Mouse (Mus musculus): ENCODE results near the gene Akap5.

The Akap5 gene

DNA sequence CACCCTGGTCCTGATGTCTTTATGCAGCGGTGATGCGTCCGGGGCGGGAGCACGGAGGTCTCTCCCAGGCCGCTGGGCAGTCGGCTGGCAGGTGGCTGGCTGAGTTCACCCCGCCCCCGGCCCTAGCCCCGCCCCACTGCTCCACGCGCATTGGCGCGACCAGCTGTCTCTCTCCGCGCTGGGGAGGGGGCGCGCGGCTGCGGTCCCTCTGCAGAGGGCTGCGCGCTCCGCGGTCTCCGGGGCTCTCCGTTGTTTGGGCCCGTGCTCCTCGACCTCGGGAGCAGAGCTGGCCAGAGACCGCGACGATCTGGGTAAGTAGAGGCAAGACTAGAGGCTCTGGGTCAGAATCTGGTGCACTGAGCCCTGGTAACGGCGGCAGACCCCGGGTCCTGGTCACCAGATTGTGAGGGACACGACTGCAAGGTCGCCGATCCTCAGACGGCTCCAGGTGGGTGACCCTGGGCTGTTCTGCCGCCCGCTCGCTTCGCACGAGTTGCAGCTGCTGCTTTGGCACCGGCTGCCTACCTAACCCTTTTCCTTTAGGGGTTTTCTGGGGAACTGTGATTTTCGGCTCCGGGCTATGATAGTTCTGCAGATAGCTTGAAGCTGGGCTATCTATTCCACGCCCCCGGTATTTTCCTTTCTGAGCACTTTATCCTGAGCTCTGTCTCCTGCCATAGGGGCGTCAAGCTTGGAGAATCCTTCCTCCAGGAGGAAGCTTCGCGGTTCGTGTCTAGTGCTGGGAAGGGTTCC is at the start of gene Akap5:
Akap5 (plus strand) TSS at position 213 of the 753 bp plus-strand sequence.
- peak; percentile 70 for DNase-seq (ENCODE audit: low read depth, low spot score)

DNA sequence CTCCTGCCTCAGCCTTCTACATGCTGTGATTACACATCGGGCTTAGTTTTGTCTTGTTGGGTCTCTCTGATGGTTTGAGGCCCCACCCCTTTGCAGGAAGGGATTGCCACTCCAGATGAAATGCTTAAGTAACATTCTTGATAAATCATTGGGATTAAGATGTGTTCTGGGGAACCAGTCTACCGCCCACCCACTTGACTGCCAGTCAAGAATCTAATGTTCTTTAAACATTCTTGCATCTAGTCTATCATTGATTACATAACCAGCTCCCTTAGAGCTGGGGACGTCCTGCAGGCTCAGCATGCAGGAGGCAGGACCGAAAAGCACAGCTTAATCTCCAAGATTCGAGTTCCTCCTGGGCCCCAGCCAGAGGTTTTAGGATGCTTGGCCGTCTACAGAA is 46.5 kb upstream of the Akap5 start:
- DNase-seq (ENCODE audit: low read depth, low spot score): no peak

DNA sequence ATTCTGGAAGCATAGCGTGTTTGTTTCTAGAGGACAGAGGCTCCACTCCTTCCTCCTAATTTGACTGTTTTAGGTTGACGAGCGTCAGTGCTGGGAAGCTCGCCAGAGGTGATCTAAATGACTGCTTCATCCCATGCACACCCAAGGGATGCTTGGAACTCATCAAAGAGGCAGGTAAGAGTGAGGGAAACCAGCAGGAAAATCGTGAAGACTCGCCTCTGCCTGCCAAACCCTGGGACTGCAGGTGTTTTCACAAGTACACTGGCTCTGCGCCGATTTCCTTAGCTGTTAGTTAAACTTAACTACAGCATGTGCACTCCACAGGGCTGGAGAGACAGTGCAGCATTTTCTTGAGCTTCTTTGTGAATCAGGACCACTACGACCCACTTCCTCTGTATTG is 44.1 kb upstream of the Akap5 start:
- no peak for DNase-seq (ENCODE audit: low read depth, low spot score)

DNA sequence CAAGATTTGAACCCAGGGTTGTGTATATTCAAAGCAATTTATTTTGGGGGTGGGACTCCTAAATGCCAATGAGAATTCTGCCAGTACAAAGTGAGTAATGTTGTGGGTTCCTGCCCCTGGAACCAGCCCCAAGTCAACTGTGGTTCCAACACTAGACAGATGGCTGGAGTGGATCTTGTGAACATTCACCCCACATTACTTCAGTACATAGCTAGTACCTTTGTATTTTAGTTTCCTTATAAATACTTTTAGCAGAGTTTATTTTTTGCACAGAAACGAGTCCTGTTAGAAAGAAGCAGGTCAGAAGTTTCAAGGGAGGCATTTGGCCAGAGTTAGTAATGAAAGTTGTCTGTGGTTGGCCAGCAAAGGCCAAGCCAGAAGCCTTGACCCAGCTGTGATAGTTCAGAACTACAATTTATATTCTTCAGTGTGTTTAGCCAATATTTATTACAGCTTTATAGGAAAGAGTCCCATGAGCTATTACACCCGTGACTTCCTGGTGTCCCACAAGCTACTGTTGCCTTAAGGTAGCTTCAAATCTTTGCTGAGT is 43.5 kb upstream of the Akap5 start:
- no peak for DNase-seq (ENCODE audit: low read depth, low spot score)

DNA sequence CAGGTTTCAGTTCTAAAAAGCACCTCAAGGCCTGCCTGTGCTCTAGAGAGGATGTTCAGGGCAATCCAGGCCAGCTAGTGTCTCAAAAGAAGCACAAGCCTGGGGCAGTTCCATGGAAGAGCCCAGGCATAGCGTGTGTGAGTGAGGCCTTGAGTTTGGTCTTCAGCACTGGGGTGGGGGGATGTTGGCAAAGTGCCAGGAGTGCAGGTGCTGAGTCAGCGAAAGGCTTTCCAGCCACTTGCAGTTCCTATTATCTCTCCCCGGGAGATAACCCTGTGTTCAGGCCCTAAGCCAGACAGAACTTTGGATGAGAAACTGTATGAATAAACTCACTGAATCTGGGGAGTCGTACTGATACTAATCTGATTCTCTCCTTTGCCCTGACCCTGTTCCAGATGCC is 42.6 kb upstream of the Akap5 start:
- no peak for DNase-seq (ENCODE audit: low read depth, low spot score)

DNA sequence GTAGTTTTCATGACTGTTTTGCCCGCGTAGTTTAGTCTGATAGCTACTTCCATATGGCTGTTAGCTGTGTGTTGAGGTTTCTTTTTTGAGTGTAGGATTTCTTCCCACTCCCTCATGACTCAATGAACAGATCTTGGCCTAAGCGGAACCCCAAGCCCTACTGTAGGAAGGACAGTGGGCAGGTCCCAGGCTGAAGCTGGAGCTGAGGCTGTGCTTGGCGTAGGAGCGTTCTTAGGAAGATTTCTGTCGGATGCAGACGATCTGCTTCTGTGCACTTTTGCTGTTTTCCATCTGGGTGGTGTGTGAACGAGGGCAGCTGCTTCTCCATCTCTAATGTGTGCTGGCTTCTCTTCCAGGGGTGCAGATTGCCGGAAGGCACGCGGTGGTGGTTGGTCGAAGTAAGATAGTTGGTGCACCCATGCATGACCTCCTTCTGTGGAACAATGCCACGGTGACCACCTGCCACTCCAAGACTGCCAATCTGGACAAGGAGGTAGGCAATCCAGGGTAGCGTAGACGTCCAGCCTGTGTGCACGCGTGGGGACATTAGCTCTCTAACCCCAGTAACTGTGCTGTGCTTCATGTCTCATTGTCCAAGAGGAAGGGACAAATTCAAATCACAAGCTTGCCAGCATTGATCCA is 42.0 kb upstream of the Akap5 start:
- DNase-seq (ENCODE audit: low read depth, low spot score): no peak

DNA sequence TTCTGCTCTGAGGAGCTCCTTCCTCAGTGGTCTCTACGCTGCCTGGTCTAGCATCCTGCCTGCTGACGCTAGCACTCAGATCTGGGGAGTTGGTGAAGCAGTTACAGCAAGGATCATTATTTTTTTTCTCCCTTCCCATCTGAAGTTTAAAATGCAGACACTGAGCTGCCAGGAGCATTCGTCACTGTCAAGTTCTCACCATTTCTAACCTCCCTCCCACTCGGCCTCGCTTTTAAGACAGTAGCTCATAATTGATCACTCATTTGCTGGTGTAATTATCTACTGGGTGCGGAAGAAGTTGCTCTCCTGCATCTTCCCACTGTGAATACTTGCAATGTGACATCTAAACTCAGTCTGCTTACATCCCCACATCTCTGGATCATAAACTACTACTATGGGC is 39.3 kb upstream of the Akap5 start:
- DNase-seq (ENCODE audit: low read depth, low spot score): no peak

DNA sequence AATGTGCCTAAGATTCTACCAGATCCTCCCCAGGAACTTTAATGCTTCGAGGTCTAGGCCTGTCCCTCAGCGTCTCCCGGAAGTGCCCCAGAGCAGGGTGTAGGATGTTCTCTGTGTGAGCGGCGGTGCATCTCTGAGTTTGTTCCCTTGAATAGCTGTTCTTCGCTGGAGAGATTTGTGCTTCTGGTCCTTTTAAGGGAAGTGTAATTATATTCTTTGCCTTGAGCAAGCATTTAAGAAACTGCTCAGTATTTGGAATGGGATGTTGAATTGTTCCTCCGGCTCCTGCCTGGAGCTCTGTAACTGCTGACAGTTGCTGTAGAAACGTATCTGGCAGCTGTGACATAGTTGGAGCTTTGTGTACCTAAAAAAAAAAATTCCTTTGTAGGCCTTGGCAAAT is 36.7 kb upstream of the Akap5 start:
- no peak for DNase-seq (ENCODE audit: low read depth, low spot score)

DNA sequence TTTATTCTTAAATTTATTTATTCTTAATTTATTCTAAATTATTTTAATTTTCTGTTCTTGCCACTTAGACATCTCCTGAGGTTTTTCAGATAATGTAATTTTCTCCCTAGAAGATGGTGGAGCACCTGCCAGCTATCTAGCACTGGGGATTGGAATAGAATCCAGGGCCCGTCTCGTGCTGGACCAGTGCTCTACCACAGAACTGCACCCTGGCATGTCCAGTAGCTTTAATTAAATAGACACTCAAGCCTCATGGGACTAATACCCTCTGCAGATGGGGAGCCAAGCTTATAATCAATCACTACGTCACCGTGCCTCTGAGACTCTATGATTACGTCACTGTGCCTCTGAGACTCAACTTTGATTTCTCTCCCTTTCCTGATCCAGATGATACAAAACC is 36.2 kb upstream of the Akap5 start:
- no peak for DNase-seq (ENCODE audit: low read depth, low spot score)

DNA sequence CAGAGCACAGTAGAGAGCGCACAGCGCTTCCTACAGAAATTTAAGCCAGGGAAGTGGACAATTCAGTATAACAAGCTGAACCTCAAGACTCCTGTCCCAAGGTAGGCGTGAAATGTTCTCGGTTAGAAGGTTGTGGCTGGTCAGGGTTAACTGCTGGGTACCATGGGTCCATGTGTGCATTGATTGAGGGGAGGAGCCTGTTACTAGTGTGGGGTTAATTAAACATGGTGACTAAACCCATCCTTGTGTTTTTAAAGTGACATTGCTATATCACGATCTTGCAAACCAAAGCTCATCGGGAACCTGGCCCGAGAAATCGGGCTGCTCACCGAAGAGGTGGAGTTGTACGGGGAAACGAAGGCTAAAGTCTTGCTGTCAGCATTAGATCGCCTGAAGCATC is 35.3 kb upstream of the Akap5 start:
- no peak for DNase-seq (ENCODE audit: low read depth, low spot score)

DNA sequence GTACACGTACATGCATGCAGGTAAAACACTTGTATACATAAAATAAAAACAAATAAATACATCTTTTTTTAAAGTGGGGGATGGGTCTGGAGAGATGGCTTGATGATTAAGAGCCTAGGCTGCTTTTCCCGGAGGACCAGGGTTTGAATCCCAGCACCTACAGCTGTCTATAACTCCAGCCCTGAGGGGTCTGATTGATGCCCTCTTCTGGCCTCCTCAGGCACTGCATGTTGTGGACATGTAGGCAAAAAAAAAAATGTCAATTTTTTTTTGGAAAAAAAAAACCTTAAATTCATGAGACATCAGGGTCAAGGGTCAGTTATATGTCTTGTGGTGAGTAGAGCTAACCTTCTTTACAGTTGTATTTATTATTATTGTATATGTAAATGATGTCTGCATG is 34.4 kb upstream of the Akap5 start:
- DNase-seq (ENCODE audit: low read depth, low spot score): no peak

DNA sequence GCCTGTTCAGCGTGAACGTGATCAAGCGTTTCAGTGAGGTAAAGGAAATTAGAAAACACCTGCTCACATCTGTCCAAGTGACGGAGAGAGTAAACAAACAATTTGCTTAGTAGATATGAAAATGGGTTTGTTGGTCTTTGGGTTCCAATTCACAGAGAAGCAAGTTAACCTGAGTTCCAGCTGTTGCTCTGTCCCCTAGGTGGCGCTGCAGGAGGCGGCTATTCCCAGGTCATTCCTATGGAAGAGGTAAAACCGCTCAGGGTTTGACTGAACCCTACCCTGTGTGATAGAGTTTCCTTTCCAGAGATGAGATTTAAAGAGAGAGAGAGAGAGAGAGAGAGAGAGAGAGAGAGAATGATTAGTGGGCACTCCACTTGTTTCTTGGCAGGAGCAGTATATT is 31.5 kb upstream of the Akap5 start:
- peak; percentile 54 for DNase-seq (ENCODE audit: low read depth, low spot score)

DNA sequence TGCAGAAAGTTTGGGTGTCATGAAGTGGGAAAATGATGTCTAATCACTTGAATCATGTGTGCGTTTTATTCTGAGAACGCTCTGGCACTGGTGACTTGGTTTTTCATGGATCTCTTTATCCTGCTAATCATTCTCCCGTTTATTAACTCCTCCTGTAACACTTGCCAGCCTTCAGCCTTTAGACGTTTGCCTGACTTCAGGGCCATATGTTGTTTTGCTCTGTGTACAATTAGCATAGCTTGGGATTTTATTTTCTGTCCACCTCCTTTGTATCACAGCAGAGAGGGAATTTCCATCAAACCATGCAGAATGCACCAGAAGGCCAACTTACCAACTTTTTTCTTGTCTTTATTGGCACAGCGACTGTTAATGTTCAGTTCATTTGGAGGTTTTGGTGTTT is 26.9 kb upstream of the Akap5 start:
- no peak for DNase-seq (ENCODE audit: low read depth, low spot score)

DNA sequence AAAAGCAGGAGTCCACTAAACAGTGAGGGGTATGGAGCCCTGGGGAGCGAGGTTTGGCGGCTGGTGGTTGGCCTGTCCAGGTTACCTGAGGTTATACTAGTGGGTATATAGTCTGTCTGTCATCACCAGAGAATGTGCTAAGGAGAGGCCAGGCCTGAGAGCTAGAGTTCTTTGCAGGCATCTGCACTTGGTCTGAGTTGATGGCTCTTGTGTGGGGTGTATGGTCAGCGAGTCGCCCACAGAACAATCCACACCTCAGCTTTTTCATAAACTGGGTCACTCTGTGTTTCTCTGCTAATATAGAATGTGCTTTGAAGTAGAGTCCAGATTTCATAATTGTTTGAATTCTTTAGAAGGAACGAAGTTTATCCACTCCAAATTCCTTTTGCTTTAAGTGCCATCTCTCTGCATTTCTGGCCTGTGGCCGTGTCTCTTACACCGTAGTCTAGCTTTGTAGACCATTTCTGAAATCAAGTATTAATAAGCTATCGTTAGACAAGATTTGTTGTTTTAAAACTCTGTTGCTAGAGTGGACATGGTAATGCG is 25.3 kb upstream of the Akap5 start:
- no peak for DNase-seq (ENCODE audit: low read depth, low spot score)

DNA sequence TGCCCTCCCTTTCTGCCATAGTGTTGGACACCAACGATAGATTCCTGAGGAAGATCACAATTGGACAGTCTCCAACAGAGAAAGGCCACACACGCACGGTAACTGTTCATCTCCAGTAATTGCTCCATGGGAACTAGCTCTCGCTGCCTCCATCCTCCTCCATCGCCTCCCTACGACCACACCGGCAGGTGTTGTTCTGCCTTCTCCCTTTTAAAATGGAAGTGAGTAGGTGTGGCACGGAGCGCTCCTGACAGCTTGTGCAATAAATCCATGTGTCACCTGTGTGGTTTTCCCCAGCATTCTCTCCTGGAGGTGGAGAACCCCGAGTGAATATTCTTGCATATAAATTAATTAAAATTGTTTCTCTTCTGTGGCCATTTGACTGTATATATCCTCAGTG is 24.3 kb upstream of the Akap5 start:
- DNase-seq (ENCODE audit: low read depth, low spot score): no peak

DNA sequence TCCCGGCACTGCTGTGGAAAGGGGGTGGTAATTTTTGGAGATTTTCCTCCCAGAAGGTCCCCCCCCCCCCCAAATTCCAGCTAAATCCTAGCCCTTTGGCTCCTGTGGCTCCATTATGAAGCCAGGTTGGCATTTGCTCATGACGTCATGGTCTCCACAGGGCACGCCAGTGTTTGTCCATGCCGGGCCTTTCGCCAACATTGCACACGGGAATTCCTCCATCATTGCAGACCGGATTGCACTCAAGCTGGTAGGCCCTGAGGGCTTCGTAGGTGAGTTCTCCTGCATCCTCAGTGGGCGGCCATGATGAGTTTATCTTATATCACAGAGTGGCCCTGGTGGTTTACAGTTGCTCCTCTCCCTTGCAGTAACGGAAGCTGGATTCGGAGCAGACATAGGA is 21.2 kb upstream of the Akap5 start:
- DNase-seq (ENCODE audit: low read depth, low spot score): no peak

DNA sequence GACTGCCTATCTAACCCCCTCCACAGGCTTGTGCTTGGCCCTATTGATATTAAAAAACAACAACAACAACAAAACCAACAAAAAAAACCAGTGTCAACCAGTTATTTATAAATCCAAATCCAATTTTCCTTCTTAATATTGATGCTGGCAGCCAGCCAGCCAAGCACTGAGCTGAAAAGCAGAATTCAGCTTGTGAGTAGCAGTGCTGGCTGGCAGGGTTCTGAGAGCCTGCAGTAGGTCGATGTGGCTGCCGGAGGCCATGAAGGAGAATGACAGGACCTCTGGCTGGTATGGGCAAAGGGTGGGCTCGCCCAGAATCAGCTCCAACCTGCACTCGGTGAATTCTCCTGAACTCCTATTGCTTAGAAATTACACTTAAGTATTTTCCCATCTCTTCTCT is 20.5 kb upstream of the Akap5 start:
- no peak for DNase-seq (ENCODE audit: low read depth, low spot score)

DNA sequence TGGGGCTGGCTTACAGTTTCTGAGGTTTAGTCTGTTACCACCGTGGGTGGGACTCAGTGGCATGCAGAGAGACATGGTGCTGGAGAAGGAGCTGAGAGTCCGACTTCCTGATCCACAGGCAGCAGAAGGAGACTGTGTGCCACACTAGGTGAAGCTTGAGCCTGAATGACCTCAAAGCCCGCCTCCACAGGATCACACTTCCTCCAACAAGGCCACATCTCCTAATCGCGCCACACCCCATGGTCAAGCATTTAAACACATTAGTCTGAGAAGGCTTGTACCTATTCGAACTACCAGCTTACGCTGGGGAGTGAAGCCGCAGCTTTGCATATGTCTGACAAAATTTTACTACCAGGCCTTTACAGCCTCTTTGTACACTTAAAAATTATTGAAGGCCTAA is 19.6 kb upstream of the Akap5 start:
- no peak for DNase-seq (ENCODE audit: low read depth, low spot score)

DNA sequence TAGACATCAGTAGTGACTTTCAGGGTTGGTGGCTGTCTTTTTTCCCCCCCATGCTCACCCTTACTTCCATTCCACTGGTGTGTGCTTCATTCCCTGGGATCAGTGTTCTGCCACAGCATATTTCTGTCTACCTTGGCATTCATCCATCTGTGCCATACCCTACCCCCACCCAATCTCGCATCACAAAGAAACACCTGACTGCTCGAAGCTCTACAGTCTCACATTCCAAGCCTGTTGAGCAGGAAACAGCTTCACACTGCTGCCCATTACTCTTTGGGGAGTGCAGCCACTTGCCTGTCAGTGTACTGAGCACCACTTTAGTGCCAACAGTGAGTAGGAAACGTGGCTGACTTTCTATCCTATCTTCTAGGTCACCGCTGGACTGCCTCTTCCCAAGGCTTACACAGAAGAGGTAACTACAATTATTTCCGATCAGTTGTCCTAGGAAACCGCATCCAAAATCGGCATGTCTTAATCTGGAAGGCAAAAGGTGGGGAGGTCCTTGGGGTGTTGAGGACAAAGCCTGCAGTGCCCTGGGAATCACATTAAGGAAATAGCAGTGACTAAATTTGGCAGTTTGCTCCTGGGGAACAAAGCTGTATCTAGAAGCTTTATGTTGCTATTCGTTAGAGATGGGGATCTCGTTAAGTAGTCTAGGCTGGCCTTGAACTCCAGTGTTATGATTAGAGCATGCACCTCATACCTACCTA is 17.7 kb upstream of the Akap5 start:
- DNase-seq (ENCODE audit: low read depth, low spot score): no peak

DNA sequence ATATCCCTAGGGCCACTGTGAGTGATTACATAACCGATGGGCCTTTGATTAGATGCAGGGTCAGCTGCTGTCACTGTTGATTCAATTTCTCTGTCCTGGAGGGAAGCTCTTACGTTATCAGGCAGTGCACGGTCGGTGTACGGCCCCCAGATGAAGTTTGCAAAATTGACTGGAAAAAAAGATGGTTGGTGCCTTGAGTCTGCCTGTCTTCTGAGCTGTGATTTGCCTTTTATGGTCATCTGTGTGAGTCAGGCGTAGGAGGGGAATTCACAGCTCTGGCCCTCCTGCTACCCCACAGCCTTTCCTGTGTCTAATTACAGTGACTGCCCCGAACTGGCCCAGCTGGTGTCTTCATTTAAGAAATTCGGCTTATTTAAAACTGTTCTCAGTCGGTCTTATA is 16.7 kb upstream of the Akap5 start:
- no peak for DNase-seq (ENCODE audit: low read depth, low spot score)

DNA sequence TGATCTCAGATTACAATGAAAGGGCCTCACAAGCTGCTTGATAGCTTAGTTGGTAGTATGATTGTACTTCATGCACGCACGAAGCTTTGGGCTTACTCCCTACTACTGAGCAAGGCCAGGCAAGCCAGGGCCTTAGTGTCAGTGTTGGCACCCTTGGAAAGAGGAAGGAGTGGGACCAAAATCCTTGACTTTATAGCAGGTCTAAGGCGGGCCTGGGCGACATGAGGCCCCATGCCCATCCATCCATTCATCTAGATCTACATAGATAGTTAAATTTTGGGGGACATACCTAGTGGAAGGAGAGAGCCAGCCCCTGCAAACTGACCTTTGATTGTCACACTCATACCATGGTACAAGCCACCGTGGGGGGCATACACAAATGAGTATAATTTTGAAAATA is 16.3 kb upstream of the Akap5 start:
- no peak for DNase-seq (ENCODE audit: low read depth, low spot score)

DNA sequence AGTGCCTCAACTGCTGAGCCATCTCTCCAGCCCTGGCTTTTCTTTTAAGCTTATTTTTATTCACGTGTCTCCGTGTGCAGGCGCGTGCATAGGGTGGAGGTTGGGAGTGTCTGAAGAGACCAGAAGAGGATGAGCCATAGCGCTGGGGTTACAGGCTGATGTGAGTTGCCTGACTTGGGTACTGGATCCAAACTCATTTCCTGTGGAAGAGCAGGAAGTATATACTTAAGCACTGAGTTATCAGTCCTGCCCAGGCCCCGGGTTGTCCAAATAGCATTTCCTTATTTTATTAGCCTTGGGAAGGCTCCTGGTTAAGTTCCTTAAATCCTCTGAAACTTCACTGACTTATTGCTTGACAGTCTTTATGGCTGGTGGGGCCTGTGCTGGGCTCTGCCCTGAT is 14.7 kb upstream of the Akap5 start:
- no peak for DNase-seq (ENCODE audit: low read depth, low spot score)

Measured in forelimb bud, embryonic 11.5 days (tissue).